20 mouse cellular contexts compared by ENCODE assay signal in genomic region chr6:119332111-119332510, GRCm38 (mm10). TPM values are rescaled to one million over a fixed set of nuclear protein-coding genes. Genes with fewer than 3 reads are reported as not detected.
A peak's percentile ranks its signal among the peaks of the same experiment; 100 is the strongest.
DNase-seq lines count a peak whose midpoint lies in the region; ATAC-seq and TF ChIP-seq lines count a peak whose summit lies in the region.
"Had no signal": no experiment of that assay in that cellular context is flagged by ENCODE, and none has a peak within 500 bp of the region (broad histone marks: within the 10 kb centered on the region; RNA-seq: fewer than 3 reads in every experiment).

No protein-coding gene starts in this region.

- no peaks in the 10 kb centered on the region; the same call in 1 of the 2 replicates for H3K4me1 ChIP-seq in embryonic facial prominence, embryonic 11.5 days (ENCODE audit: control insufficient read depth, insufficient read depth, low read length)
- H3K4me1 ChIP-seq in embryonic facial prominence, embryonic 10.5 days: peaks cover 56% of the 10 kb centered on the region
- peaks cover 51% of the 10 kb centered on the region for H3K4me1 ChIP-seq in thymus, adult 2 months (replicated peaks; ENCODE audit: control insufficient read depth, insufficient read depth, low read length)
- H3K4me1 ChIP-seq: liver, embryonic 15.5 days had no signal

- H3K36me3 ChIP-seq in embryonic facial prominence, embryonic 11.5 days (replicated peaks; ENCODE audit: control insufficient read depth, insufficient read depth, low read depth, low read length): no peaks in the 10 kb centered on the region
- H3K36me3 ChIP-seq in embryonic facial prominence, embryonic 10.5 days (replicated peaks): no peaks in the 10 kb centered on the region
- H3K36me3 ChIP-seq in thymus, adult 2 months (ENCODE audit: control insufficient read depth, insufficient read depth, low read length): no peaks in the 10 kb centered on the region
- H3K36me3 ChIP-seq: heart, embryonic 15.5 days; hindbrain, embryonic 10.5 days; limb, embryonic 13.5 days; liver, embryonic 15.5 days had no signal

- TF ChIP-seq CTCF in thymus, adult 2 months (IDR thresholded peaks at IDR 0.05; ENCODE audit: borderline replicate concordance, control insufficient read depth, extremely low read depth, insufficient read depth, low read length, poor library complexity): no peak

- peak; percentile 21 for DNase-seq in embryonic facial prominence, embryonic 11.5 days (ENCODE audit: low spot score)
- DNase-seq in embryonic facial prominence, embryonic 10.5 days (ENCODE audit: low spot score): no peak
- DNase-seq in thymus, adult 2 months: peak; percentile 36
- DNase-seq in thymus, adult 18-20 months: no peak
- peak; percentile 33 for DNase-seq in lung, postnatal 10 days
- no peak for DNase-seq in gastrocnemius, adult 8-10 months (ENCODE audit: low spot score in 2 of 2)
- DNase-seq in left cerebral cortex, adult 8-10 months (ENCODE audit: low spot score in 2 of 2): no peak
- DNase-seq in adipocyte (ENCODE audit: low spot score): no peak
- DNase-seq: cerebellum, postnatal 14 days; heart, adult 2 months; kidney, postnatal 10 days; retina, postnatal 1 day had no signal

- no peak for TF ChIP-seq POLR2A in thymus, adult 2 months (IDR thresholded peaks at IDR 0.05; ENCODE audit: control insufficient read depth, extremely low read depth, insufficient read depth, low read length, poor library complexity)

- WGBS in embryonic facial prominence, embryonic 11.5 days: 6% methylated on average over 1 of the region's 1 CpGs
- WGBS in embryonic facial prominence, embryonic 10.5 days: 4% methylated on average over 1 of the region's 1 CpGs
- WGBS in thymus, adult 2 months: 38% methylated on average over 1 of the region's 1 CpGs

- no peaks in the 10 kb centered on the region for H3K9me3 ChIP-seq in embryonic facial prominence, embryonic 11.5 days (replicated peaks; ENCODE audit: control insufficient read depth, low read length)
- H3K9me3 ChIP-seq in embryonic facial prominence, embryonic 10.5 days: no peaks in the 10 kb centered on the region
- H3K9me3 ChIP-seq: heart, embryonic 15.5 days; hindbrain, embryonic 10.5 days; limb, embryonic 13.5 days; liver, embryonic 15.5 days; megakaryocyte, embryonic 14.5 days had no signal

- H3K9ac ChIP-seq in embryonic facial prominence, embryonic 11.5 days (replicated peaks; ENCODE audit: low read length): no peak overlapping the region
- H3K9ac ChIP-seq: heart, embryonic 15.5 days; limb, embryonic 13.5 days; liver, embryonic 15.5 days had no signal

- H3K4me2 ChIP-seq in embryonic facial prominence, embryonic 11.5 days (ENCODE audit: low read depth, low read length): no peak overlapping the region
- H3K4me2 ChIP-seq: heart, embryonic 15.5 days; limb, embryonic 13.5 days; liver, embryonic 15.5 days had no signal

- no peak for ATAC-seq in embryonic facial prominence, embryonic 11.5 days (replicated peaks; ENCODE audit: insufficient number of reproducible peaks, low FRiP score, low TSS enrichment, low read depth)
- ATAC-seq: forebrain, embryonic 16.5 days; midbrain, embryonic 16.5 days had no signal

- H3K4me3 ChIP-seq in embryonic facial prominence, embryonic 11.5 days (ENCODE audit: low read depth, low read length): no peak overlapping the region
- H3K4me3 ChIP-seq in embryonic facial prominence, embryonic 10.5 days: no peak overlapping the region
- no peak overlapping the region for H3K4me3 ChIP-seq in thymus, adult 2 months (ENCODE audit: control insufficient read depth, insufficient read depth, low read length)
- H3K4me3 ChIP-seq: heart, adult 2 months; heart, embryonic 15.5 days; hindbrain, embryonic 10.5 days; limb, embryonic 13.5 days; liver, embryonic 15.5 days; megakaryocyte, embryonic 14.5 days had no signal

- peaks cover 32% of the 10 kb centered on the region for H3K27me3 ChIP-seq in embryonic facial prominence, embryonic 11.5 days (ENCODE audit: control insufficient read depth, insufficient read depth, low read length)
- peaks cover 74% of the 10 kb centered on the region for H3K27me3 ChIP-seq in embryonic facial prominence, embryonic 10.5 days (replicated peaks; ENCODE audit: low read depth, poor library complexity, severe bottlenecking)
- no peaks in the 10 kb centered on the region for H3K27me3 ChIP-seq in thymus, adult 2 months (ENCODE audit: control insufficient read depth, insufficient read depth, low read length)

- H3K27ac ChIP-seq in embryonic facial prominence, embryonic 11.5 days (replicated peaks; ENCODE audit: low read depth, low read length): no peak overlapping the region
- H3K27ac ChIP-seq in embryonic facial prominence, embryonic 10.5 days (replicated peaks): no peak overlapping the region
- no peak overlapping the region for H3K27ac ChIP-seq in thymus, adult 2 months (ENCODE audit: control insufficient read depth, insufficient read depth, low read length)
- H3K27ac ChIP-seq: heart, adult 2 months; heart, embryonic 15.5 days; hindbrain, embryonic 10.5 days; limb, embryonic 13.5 days; liver, embryonic 15.5 days had no signal

RNA-seq across cellular contexts. Expression of gene Lrtm2, which starts 1.5 kb away (rescaled TPM):
- 0.10 TPM in 1 of 2 replicates, not detected in the other for polyA plus RNA-seq in embryonic facial prominence, embryonic 11.5 days (2014; fragmentation: Nextera tagmentation; extraction: Ambion mirVana)
- polyA plus RNA-seq in embryonic facial prominence, embryonic 10.5 days (2016; fragmentation: Nextera tagmentation; extraction: Ambion mirVana): 0.04 TPM in 1 of 2 replicates, not detected in the other
- polyA plus RNA-seq in thymus, adult 2 months (2012; rRNA removed): 1.4 and 2.1 TPM in 2 replicates
- under 1 TPM; 0.07 to 0.31 (median 0.19) TPM for total RNA-seq in gastrocnemius, adult 8-10 months (2022)
- 10 to 100 TPM; 65.9 to 70.9 (median 70.2) TPM for total RNA-seq in left cerebral cortex, adult 8-10 months (2022)
- polyA plus RNA-seq: limb, embryonic 13.5 days; small intestine, adult 2 months had no signal

Comparison
In these comparisons a context has a peak if more than half of its experiments do, and no peak if none do; other contexts are left out.
1. DNase-seq: peak in embryonic facial prominence, embryonic 11.5 days (single experiment), thymus, adult 2 months (single experiment) and lung, postnatal 10 days (single experiment); none in embryonic facial prominence, embryonic 10.5 days (single experiment), thymus, adult 18-20 months (0 of 2), gastrocnemius, adult 8-10 months (0 of 2), left cerebral cortex, adult 8-10 months (0 of 2) and adipocyte (single experiment).